In genomic region chr5:149319874-149320323, GRCm38 (mm10) we compare ENCODE assay signal across 7 mouse cellular contexts. TPM values are rescaled to one million over a fixed set of nuclear protein-coding genes. Genes with fewer than 3 reads are reported as not detected.
A peak's percentile ranks its signal among the peaks of the same experiment; 100 is the strongest.
DNase-seq lines count a peak whose midpoint lies in the region; ATAC-seq and TF ChIP-seq lines count a peak whose summit lies in the region.

No protein-coding gene starts in this region.

- 27% methylated on average over 9 of the region's 9 CpGs for WGBS in heart, embryonic 16.5 days
- WGBS in liver, embryonic 12.5 days (ENCODE audit: insufficient replicate concordance): 52% methylated on average over 9 of the region's 9 CpGs
- 40% methylated on average over 9 of the region's 9 CpGs for WGBS in stomach, postnatal 0 days

- peaks cover 19% of the 10 kb centered on the region for H3K4me1 ChIP-seq in testis, adult 2 months (ENCODE audit: control insufficient read depth, insufficient read depth, low read length)
- H3K4me1 ChIP-seq in heart, embryonic 16.5 days (ENCODE audit: control insufficient read depth, insufficient read depth, low read length): peaks cover 41% of the 10 kb centered on the region
- peaks cover 13% of the 10 kb centered on the region for H3K4me1 ChIP-seq in liver, embryonic 12.5 days
- H3K4me1 ChIP-seq in stomach, postnatal 0 days (replicated peaks; ENCODE audit: control insufficient read depth, insufficient read depth): 0 out of 2 replicates have a peak, but pooled peaks cover 6% of the 10 kb centered on the region

- H3K27ac ChIP-seq in testis, adult 2 months (ENCODE audit: control insufficient read depth, insufficient read depth, low read depth, low read length): peak overlapping the region; percentile 60
- H3K27ac ChIP-seq in heart, embryonic 16.5 days (ENCODE audit: low read length): peak overlapping the region; percentile 93
- H3K27ac ChIP-seq in liver, embryonic 12.5 days: 0 out of 2 replicates have a peak overlapping the region, but pooled peaks have one; percentile 18
- H3K27ac ChIP-seq in stomach, postnatal 0 days (replicated peaks): peak overlapping the region; percentile 82

- no peak for TF ChIP-seq CTCF in testis, adult 2 months (IDR thresholded peaks at IDR 0.05; ENCODE audit: control insufficient read depth, insufficient read depth, insufficient replicate concordance, low read depth, low read length)
- no peak for TF ChIP-seq CTCF in stomach, postnatal 0 days (IDR thresholded peaks at IDR 0.05; ENCODE audit: low read depth)

- no peaks in the 10 kb centered on the region for H3K36me3 ChIP-seq in testis, adult 2 months (ENCODE audit: control insufficient read depth, insufficient read depth, low read length)
- no peaks in the 10 kb centered on the region for H3K36me3 ChIP-seq in heart, embryonic 16.5 days (ENCODE audit: control insufficient read depth, insufficient read depth)
- H3K36me3 ChIP-seq in liver, embryonic 12.5 days: no peaks in the 10 kb centered on the region
- no peaks in the 10 kb centered on the region for H3K36me3 ChIP-seq in stomach, postnatal 0 days (ENCODE audit: control insufficient read depth, insufficient read depth, low read length)

- peaks cover 4% of the 10 kb centered on the region; the same call in 1 of the 2 replicates for H3K9me3 ChIP-seq in heart, embryonic 16.5 days (replicated peaks; ENCODE audit: control insufficient read depth, low read length)
- no peaks in the 10 kb centered on the region for H3K9me3 ChIP-seq in liver, embryonic 12.5 days (replicated peaks)
- H3K9me3 ChIP-seq in stomach, postnatal 0 days (ENCODE audit: control insufficient read depth, low read length): no peaks in the 10 kb centered on the region

- DNase-seq in testis, postnatal 10 days (ENCODE audit: low spot score): no peak
- no peak for DNase-seq in stomach, postnatal 0 days (ENCODE audit: low spot score)
- DNase-seq in gastrocnemius, adult 18-20 months (ENCODE audit: low spot score): no peak
- no peak for DNase-seq in urinary bladder, postnatal 25 days (ENCODE audit: low spot score)

- peak overlapping the region; percentile 35 for H3K9ac ChIP-seq in heart, embryonic 16.5 days (ENCODE audit: low read length)
- no peak overlapping the region for H3K9ac ChIP-seq in liver, embryonic 12.5 days
- peak overlapping the region; percentile 18; the same call in 1 of the 2 replicates for H3K9ac ChIP-seq in stomach, postnatal 0 days (ENCODE audit: low read length)

- no peak for TF ChIP-seq EP300 in stomach, postnatal 0 days (optimal IDR thresholded peaks at IDR 0.05)

- H3K4me3 ChIP-seq in testis, adult 2 months (ENCODE audit: control insufficient read depth, low read depth, low read length): no peak overlapping the region
- no peak overlapping the region for H3K4me3 ChIP-seq in heart, embryonic 16.5 days (ENCODE audit: low read length)
- no peak overlapping the region for H3K4me3 ChIP-seq in liver, embryonic 12.5 days
- H3K4me3 ChIP-seq in stomach, postnatal 0 days (ENCODE audit: low read depth, low read length): no peak overlapping the region

- TF ChIP-seq POLR2A in testis, adult 2 months (IDR thresholded peaks at IDR 0.05; ENCODE audit: control insufficient read depth, low read depth, low read length): no peak

- H3K27me3 ChIP-seq in testis, adult 2 months (ENCODE audit: control insufficient read depth, insufficient read depth, low read length): no peaks in the 10 kb centered on the region
- no peaks in the 10 kb centered on the region for H3K27me3 ChIP-seq in heart, embryonic 16.5 days (ENCODE audit: control insufficient read depth, insufficient read depth, low read length)
- H3K27me3 ChIP-seq in liver, embryonic 12.5 days (replicated peaks): peaks cover 46% of the 10 kb centered on the region
- H3K27me3 ChIP-seq in stomach, postnatal 0 days (ENCODE audit: control insufficient read depth, insufficient read depth, low read length): no peaks in the 10 kb centered on the region

- peak overlapping the region; percentile 52 for H3K4me2 ChIP-seq in heart, embryonic 16.5 days (ENCODE audit: low read depth, low read length)
- peak overlapping the region; percentile 34; the same call in 1 of the 2 replicates for H3K4me2 ChIP-seq in liver, embryonic 12.5 days
- H3K4me2 ChIP-seq in stomach, postnatal 0 days (replicated peaks; ENCODE audit: low read depth): peak overlapping the region; percentile 23

- no peak for ATAC-seq in heart, embryonic 16.5 days (replicated peaks; ENCODE audit: extremely low read depth, insufficient read depth, low FRiP score)
- ATAC-seq in liver, embryonic 12.5 days: no peak
- no peak for ATAC-seq in stomach, postnatal 0 days (ENCODE audit: low FRiP score, low TSS enrichment)

RNA-seq across cellular contexts. Expression of gene Alox5ap, which starts 55.3 kb away (rescaled TPM):
- 4.0 and 6.0 TPM in 2 replicates for polyA plus RNA-seq in testis, adult 2 months (2012; rRNA removed)
- 9.0 and 11.9 TPM in 2 replicates for polyA plus RNA-seq in heart, embryonic 16.5 days (2015; fragmentation: Nextera tagmentation; extraction: Ambion mirVana)
- polyA plus RNA-seq in liver, embryonic 12.5 days (2016; fragmentation: Nextera tagmentation; extraction: Ambion mirVana): 17.9 and 18.6 TPM in 2 replicates
- polyA plus RNA-seq in stomach, postnatal 0 days (2015; fragmentation: Nextera tagmentation; extraction: Ambion mirVana): 8.2 and 9.3 TPM in 2 replicates
- 1 to 10 TPM; 5.3 to 6.7 TPM for total RNA-seq in gastrocnemius, adult 18-20 months (2021)

Comparison
In these comparisons a context has a peak if more than half of its experiments do, and no peak if none do; other contexts are left out.
1. H3K27ac ChIP-seq: peak in every context shown above with its lines; median percentile 93 in heart, embryonic 16.5 days; 82 in stomach, postnatal 0 days; 60 in testis, adult 2 months; 18 in liver, embryonic 12.5 days.